Mouse (Mus musculus) c-Kit-positive CD71-positive TER-119-positive erythroid progenitor cells, embryonic 14.5 days (primary cell): Measurements from ENCODE around the gene Mafk.
A peak's percentile ranks its signal among the peaks of the same experiment; 100 is the strongest.
"Not testable (repeated sequence)": the region's sequence is repeated elsewhere in the genome, so short reads cannot be mapped to it uniquely, and the experiment has no call there.

Source experiments
- DNase-seq: peaks from one replicate; pipeline ENCODE4 v3.0.0-alpha.2; 2013; ENCODE audit warnings: low spot score

The Mafk gene

GRCm38 (mm10) chr5:139791227-139792158 is at the start of gene Mafk:
Mafk (plus strand) TSS chr5:139791513.
- DNase-seq = peak; percentile 98

- not testable (repeated sequence) for DNase-seq
Observed at GRCm38 (mm10) chr5:139742640-139743039, 48.7 kb upstream of the Mafk start.

- peak; percentile 69 for DNase-seq
Observed at GRCm38 (mm10) chr5:139745771-139746170, 45.5 kb upstream of the Mafk start.

- no peak for DNase-seq
Observed at GRCm38 (mm10) chr5:139749413-139750125, 41.7 kb upstream of the Mafk start.

GRCm38 (mm10) chr5:139750535-139750934 is 40.8 kb upstream of the Mafk start:
- peak; percentile 67 for DNase-seq

GRCm38 (mm10) chr5:139754753-139755152 is 36.6 kb upstream of the Mafk start:
- peak; percentile 60 for DNase-seq

GRCm38 (mm10) chr5:139756135-139756534 is 35.2 kb upstream of the Mafk start:
- no peak for DNase-seq

- no peak for DNase-seq
Observed at GRCm38 (mm10) chr5:139756586-139756985, 34.7 kb upstream of the Mafk start.

- no peak for DNase-seq
Observed at GRCm38 (mm10) chr5:139758096-139758495, 33.2 kb upstream of the Mafk start.

GRCm38 (mm10) chr5:139764296-139764695 is 27.0 kb upstream of the Mafk start:
- peak; percentile 44 for DNase-seq

GRCm38 (mm10) chr5:139768216-139768615 is 23.1 kb upstream of the Mafk start:
- no peak for DNase-seq

GRCm38 (mm10) chr5:139775216-139775926 is 15.9 kb upstream of the Mafk start, which contains the start of gene Ints1:
Ints1 (minus strand) TSS chr5:139775674.
- peak; percentile 94 for DNase-seq

GRCm38 (mm10) chr5:139776966-139777365 is 14.3 kb upstream of the Mafk start:
- DNase-seq = no peak

- no peak for DNase-seq
Observed at GRCm38 (mm10) chr5:139781406-139781805, 9.9 kb upstream of the Mafk start.

- DNase-seq = no peak
Observed at GRCm38 (mm10) chr5:139789466-139789865, 1.8 kb upstream of the Mafk start.

GRCm38 (mm10) chr5:139792159-139792775 is 954 bp downstream of the Mafk start:
- DNase-seq = no peak

GRCm38 (mm10) chr5:139792966-139793337 is 1.6 kb downstream of the Mafk start:
- no peak for DNase-seq

- no peak for DNase-seq
Observed at GRCm38 (mm10) chr5:139793338-139794089, 2.2 kb downstream of the Mafk start.

- no peak for DNase-seq
Observed at GRCm38 (mm10) chr5:139794137-139794536, 2.8 kb downstream of the Mafk start.

- DNase-seq = no peak
Observed at GRCm38 (mm10) chr5:139794938-139795337, 3.6 kb downstream of the Mafk start.

- no peak for DNase-seq
Observed at GRCm38 (mm10) chr5:139796001-139796620, 4.8 kb downstream of the Mafk start.
